Mouse (Mus musculus) 416B (cell line): Measurements from ENCODE around the gene Idh2.
"Not testable (repeated sequence)": the region's sequence is repeated elsewhere in the genome, so short reads cannot be mapped to it uniquely, and the experiment has no call there.

Experiments
- DNase-seq: peaks from one replicate; pipeline ENCODE4 v3.0.0; 2011; ENCODE audit warnings: low read depth

Idh2 gene

GRCm38 (mm10) chr7:80060012-80060778 lies 55.0 kb downstream of the Idh2 start:
- no peak for DNase-seq

GRCm38 (mm10) chr7:80059064-80059838 lies 55.9 kb downstream of the Idh2 start:
- DNase-seq, result peak; percentile 76

GRCm38 (mm10) chr7:80058405-80059063 lies 56.7 kb downstream of the Idh2 start:
- no peak for DNase-seq

- DNase-seq, result no peak
Observed at GRCm38 (mm10) chr7:80057781-80058180, 57.4 kb downstream of the Idh2 start.

- DNase-seq, result no peak
Observed at GRCm38 (mm10) chr7:80057002-80057691, 58.0 kb downstream of the Idh2 start.

GRCm38 (mm10) chr7:80055781-80056180 lies 59.4 kb downstream of the Idh2 start:
- no peak for DNase-seq

GRCm38 (mm10) chr7:80053147-80053546 lies 62.0 kb downstream of the Idh2 start:
- DNase-seq, result no peak

- DNase-seq, result no peak
Observed at GRCm38 (mm10) chr7:80052261-80052660, 62.9 kb downstream of the Idh2 start.

- DNase-seq, result no peak
Observed at GRCm38 (mm10) chr7:80051835-80052234, 63.4 kb downstream of the Idh2 start.

GRCm38 (mm10) chr7:80050382-80050781 lies 64.8 kb downstream of the Idh2 start:
- DNase-seq, result not testable (repeated sequence)

GRCm38 (mm10) chr7:80049746-80050145 lies 65.4 kb downstream of the Idh2 start:
- DNase-seq, result no peak

GRCm38 (mm10) chr7:80047041-80047440 lies 68.2 kb downstream of the Idh2 start:
- no peak for DNase-seq
